Mouse (Mus musculus): ENCODE data around the gene Serpinf2. TPM values are rescaled to one million over a fixed set of nuclear protein-coding genes. Genes with fewer than 3 reads are reported as not detected.

Gene Serpinf2
- polyA plus RNA-seq, 1 experiment from 2014 or later, result not detected

DNA sequence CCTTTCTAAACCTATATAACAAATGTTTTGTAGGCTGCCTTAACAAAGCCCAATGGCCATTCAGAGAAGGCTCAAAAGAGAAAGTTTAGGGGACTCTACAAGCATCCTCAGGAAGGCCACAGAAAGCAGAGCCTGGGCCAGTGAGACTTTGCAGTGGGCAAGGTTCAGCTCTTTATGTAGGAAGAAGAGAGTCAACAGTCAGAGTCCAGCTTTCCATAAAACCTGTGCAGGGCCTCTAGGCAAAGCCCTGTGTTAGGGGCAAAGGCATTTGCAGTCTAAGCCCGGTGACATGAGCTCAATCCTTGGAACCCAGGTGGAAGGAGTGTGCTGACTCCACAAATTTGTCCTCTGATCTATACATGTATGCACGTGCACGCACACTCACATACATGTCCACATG lies 14.9 kb downstream of the Serpinf2 start:
- WGBS, result 93% methylated on average over 3 of the region's 3 CpGs
- H3K36me3 ChIP-seq (ENCODE audit: control insufficient read depth, insufficient read depth, low read length), result no peaks in the 10 kb centered on the region
- ATAC-seq (ENCODE audit: low FRiP score), result no peak
- DNase-seq (ENCODE audit: low spot score, missing footprints), result no peak
- H3K9ac ChIP-seq (ENCODE audit: low read length), result no peak overlapping the region
- no peak overlapping the region for H3K4me2 ChIP-seq
- no peak overlapping the region for H3K27ac ChIP-seq (ENCODE audit: low read depth, low read length)
- peaks cover 5% of the 10 kb centered on the region; the same call in 1 of the 2 replicates for H3K4me1 ChIP-seq (ENCODE audit: control insufficient read depth, insufficient read depth, low read length)
- H3K4me3 ChIP-seq (ENCODE audit: low read depth, low read length), result no peak overlapping the region
- H3K9me3 ChIP-seq (ENCODE audit: control insufficient read depth, low read length), result no peaks in the 10 kb centered on the region
- no peaks in the 10 kb centered on the region for H3K27me3 ChIP-seq (ENCODE audit: control insufficient read depth, insufficient read depth, low read length)

DNA sequence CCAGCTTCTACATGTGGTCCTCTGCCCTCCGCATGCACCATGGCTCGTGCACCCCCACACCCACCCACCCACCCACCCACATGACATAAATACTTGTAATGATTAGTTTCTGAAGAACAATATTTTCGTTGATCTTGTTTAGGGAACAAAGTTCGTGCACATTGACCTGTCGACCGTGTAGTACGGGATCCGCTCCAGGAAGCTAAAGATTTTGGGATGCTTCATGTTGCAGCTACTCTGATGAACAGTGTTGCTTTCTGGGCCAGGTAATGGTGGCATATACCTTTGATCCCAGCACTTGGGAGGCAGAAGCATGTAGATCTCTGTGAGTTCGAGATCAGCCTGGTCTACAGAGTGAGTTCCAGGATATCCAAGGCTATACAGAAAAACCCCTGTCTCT lies 15.4 kb downstream of the Serpinf2 start:
- no peak overlapping the region for H3K27ac ChIP-seq (ENCODE audit: low read depth, low read length)
- 90% methylated on average over 9 of the region's 9 CpGs for WGBS
- no peak for ATAC-seq (ENCODE audit: low FRiP score)
- no peak overlapping the region for H3K4me2 ChIP-seq
- H3K9me3 ChIP-seq (ENCODE audit: control insufficient read depth, low read length), result no peaks in the 10 kb centered on the region
- no peak overlapping the region for H3K4me3 ChIP-seq (ENCODE audit: low read depth, low read length)
- DNase-seq (ENCODE audit: low spot score, missing footprints), result no peak
- H3K9ac ChIP-seq (ENCODE audit: low read length), result no peak overlapping the region
- H3K4me1 ChIP-seq (ENCODE audit: control insufficient read depth, insufficient read depth, low read length), result peaks cover 5% of the 10 kb centered on the region; the same call in 1 of the 2 replicates
- H3K36me3 ChIP-seq (ENCODE audit: control insufficient read depth, insufficient read depth, low read length), result no peaks in the 10 kb centered on the region
- no peaks in the 10 kb centered on the region for H3K27me3 ChIP-seq (ENCODE audit: control insufficient read depth, insufficient read depth, low read length)

DNA sequence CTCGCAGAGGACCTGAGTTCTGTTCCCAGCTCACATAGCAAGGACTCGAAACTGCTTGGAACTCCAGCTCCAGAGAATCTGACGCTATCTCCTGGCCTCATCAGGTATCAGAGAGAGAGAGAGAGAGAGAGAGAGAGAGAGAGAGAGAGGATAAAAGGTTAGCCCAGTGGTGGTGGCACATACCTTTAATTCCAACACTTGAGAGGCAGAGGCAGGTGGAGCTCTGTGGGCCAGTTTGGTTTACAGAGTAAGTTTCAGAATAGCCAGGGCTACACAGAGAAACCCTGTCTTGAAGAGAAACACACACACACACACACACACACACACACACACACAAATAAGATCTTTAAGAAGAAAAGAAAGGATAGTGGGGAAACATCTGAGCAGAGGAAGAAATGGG lies 16.3 kb downstream of the Serpinf2 start:
- no peak overlapping the region for H3K4me2 ChIP-seq
- WGBS, result 84% methylated on average over 3 of the region's 3 CpGs
- H3K27ac ChIP-seq (ENCODE audit: low read depth, low read length), result no peak overlapping the region

DNA sequence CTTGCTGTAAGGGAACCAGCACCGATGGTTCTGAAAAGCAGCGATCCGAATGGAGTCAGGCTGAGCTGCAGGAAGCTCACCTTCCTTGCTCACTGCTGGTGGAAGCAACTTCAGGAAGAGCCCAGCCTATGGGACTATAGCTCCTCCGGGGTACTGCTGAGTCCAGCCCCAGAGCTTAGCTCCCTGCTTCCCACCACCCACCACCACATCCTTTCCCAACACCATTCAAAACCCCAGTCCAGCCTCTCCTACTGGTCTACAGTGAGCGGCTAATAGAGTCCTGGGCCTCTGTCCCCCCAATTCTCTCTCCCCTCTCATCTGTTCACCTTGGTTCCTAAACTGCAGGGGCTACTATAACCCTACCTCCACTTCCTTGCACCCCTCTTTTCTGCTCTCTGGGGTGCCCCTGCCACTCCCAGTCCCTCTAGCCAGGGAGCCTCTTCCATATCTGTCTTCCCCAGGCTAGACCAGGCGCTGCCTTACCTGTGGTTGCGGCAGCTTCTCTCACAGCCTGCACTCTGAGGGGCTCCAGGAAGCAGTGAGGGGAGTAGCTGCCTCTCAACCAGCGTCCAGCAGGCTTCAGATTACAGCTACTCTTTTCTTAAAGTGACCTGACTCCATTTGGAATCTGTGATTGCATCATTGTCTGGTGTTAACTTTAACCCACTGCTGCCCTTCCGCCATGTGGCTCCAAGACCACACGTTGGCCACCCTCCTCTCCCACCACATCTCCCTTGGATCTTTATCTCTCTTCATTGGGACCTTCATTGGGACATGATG lies 17.2 kb downstream of the Serpinf2 start, which contains the start of gene Serpinf1:
Serpinf1 (minus strand) TSS at position 689 of the 780 bp plus-strand sequence.
- WGBS, result 63% methylated on average over 10 of the region's 10 CpGs
- Histone ChIP-seq H3K9ac (ENCODE audit: low read length) (0 out of 2 replicates have a peak within 1 kb of the TSS, but pooled peaks have one; percentile 12), H3K27ac (ENCODE audit: low read depth, low read length) (no peak within 1 kb of the TSS), H3K36me3 (ENCODE audit: control insufficient read depth, insufficient read depth, low read length) (no peaks in the 10 kb centered on the region), H3K4me2 (no peak within 1 kb of the TSS), H3K4me3 (ENCODE audit: low read depth, low read length) (no peak within 1 kb of the TSS), H3K27me3 (ENCODE audit: control insufficient read depth, insufficient read depth, low read length) (no peaks in the 10 kb centered on the region), H3K9me3 (ENCODE audit: control insufficient read depth, low read length) (no peaks in the 10 kb centered on the region), H3K4me1 (ENCODE audit: control insufficient read depth, insufficient read depth, low read length) (peaks cover 5% of the 10 kb centered on the region; the same call in 1 of the 2 replicates)
- ATAC-seq (ENCODE audit: low FRiP score) (no peak), DNase-seq (ENCODE audit: low spot score, missing footprints) (peak; percentile 82)

More for the DNA sequence above, 16.3 kb downstream of the Serpinf2 start:
- Histone ChIP-seq H3K4me3 (ENCODE audit: low read depth, low read length) (no peak overlapping the region), H3K9me3 (ENCODE audit: control insufficient read depth, low read length) (no peaks in the 10 kb centered on the region), H3K36me3 (ENCODE audit: control insufficient read depth, insufficient read depth, low read length) (no peaks in the 10 kb centered on the region), H3K27me3 (ENCODE audit: control insufficient read depth, insufficient read depth, low read length) (no peaks in the 10 kb centered on the region), H3K9ac (ENCODE audit: low read length) (no peak overlapping the region), H3K4me1 (ENCODE audit: control insufficient read depth, insufficient read depth, low read length) (peaks cover 5% of the 10 kb centered on the region; the same call in 1 of the 2 replicates)
- DNase-seq (ENCODE audit: low spot score, missing footprints) (peak; percentile 28), ATAC-seq (ENCODE audit: low FRiP score) (no peak)

DNA sequence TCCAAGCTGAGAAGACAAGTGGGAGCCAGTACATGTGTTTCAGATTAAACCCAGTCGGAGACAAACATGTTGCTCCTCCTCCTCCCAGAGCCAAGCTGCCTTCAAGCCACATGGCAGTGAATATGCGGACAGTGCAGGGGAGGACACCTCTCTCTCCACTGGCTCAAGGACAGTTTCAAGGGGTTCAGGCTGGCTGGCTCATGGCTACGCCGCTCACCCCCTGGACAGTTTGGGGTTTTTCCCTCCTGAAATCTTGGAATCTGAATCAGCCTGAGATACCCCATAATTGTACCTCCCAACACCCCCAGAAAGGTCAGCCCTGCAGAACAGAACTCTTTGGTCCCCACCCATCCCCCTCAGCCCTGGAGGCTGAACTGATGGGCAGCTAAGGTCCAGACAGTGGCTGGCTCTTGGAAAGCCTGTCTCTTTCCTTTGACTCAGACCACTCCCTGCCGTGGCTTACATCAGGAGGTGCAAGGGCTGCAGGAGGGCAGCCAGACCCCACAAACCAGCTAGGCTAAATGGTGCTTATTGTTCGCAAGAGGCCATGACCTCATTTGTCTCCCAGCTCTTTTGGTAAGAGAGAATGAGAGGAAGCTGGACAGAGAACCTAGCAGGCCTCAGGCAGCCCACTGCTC lies 17.9 kb downstream of the Serpinf2 start:
- Histone ChIP-seq H3K9me3 (ENCODE audit: control insufficient read depth, low read length) (no peaks in the 10 kb centered on the region), H3K4me3 (ENCODE audit: low read depth, low read length) (no peak overlapping the region), H3K4me2 (no peak overlapping the region), H3K27me3 (ENCODE audit: control insufficient read depth, insufficient read depth, low read length) (no peaks in the 10 kb centered on the region), H3K36me3 (ENCODE audit: control insufficient read depth, insufficient read depth, low read length) (no peaks in the 10 kb centered on the region), H3K4me1 (ENCODE audit: control insufficient read depth, insufficient read depth, low read length) (peaks cover 5% of the 10 kb centered on the region; the same call in 1 of the 2 replicates), H3K27ac (ENCODE audit: low read depth, low read length) (no peak overlapping the region), H3K9ac (ENCODE audit: low read length) (0 out of 2 replicates have a peak overlapping the region, but pooled peaks have one; percentile 12)
- ATAC-seq (ENCODE audit: low FRiP score) (no peak), DNase-seq (ENCODE audit: low spot score, missing footprints) (peak; percentile 87)
- WGBS, result 45% methylated on average over 6 of the region's 6 CpGs

DNA sequence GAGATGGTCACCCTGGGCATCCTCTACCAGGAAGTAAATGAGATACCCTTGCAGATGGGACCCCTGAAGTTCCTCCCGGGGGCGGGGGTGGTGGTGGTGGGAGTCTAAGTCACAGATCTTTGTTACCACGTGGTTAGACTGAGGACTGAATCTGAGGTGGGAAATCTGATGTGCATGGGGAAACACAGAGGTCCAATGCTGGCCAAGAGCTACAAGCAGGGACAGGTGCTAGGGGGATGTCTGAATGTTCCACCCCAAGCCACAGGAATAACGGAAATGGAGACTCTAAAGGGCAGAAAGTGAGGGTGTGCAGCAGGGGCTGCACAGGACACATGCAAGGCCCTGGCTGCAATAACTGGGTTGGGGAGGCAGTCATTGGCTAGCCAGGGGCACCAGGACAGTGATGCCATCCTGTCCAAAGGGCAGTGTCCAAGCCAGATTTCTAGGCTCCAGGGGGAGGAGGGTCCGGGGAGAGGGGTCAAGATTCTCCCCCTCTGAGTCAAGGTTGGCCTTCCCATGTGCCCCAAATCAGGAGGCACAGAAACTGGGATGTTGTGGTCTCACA lies 18.5 kb downstream of the Serpinf2 start:
- H3K27me3 ChIP-seq (ENCODE audit: control insufficient read depth, insufficient read depth, low read length), result no peaks in the 10 kb centered on the region
- H3K27ac ChIP-seq (ENCODE audit: low read depth, low read length), result no peak overlapping the region
- H3K4me2 ChIP-seq, result no peak overlapping the region
- no peak overlapping the region for H3K4me3 ChIP-seq (ENCODE audit: low read depth, low read length)
- DNase-seq (ENCODE audit: low spot score, missing footprints) (peak; percentile 33), ATAC-seq (ENCODE audit: low FRiP score) (no peak)
- H3K9ac ChIP-seq (ENCODE audit: low read length), result no peak overlapping the region
- H3K9me3 ChIP-seq (ENCODE audit: control insufficient read depth, low read length), result no peaks in the 10 kb centered on the region
- 77% methylated on average over 5 of the region's 5 CpGs for WGBS
- no peaks in the 10 kb centered on the region for H3K36me3 ChIP-seq (ENCODE audit: control insufficient read depth, insufficient read depth, low read length)
- H3K4me1 ChIP-seq (ENCODE audit: control insufficient read depth, insufficient read depth, low read length), result peaks cover 5% of the 10 kb centered on the region; the same call in 1 of the 2 replicates

DNA sequence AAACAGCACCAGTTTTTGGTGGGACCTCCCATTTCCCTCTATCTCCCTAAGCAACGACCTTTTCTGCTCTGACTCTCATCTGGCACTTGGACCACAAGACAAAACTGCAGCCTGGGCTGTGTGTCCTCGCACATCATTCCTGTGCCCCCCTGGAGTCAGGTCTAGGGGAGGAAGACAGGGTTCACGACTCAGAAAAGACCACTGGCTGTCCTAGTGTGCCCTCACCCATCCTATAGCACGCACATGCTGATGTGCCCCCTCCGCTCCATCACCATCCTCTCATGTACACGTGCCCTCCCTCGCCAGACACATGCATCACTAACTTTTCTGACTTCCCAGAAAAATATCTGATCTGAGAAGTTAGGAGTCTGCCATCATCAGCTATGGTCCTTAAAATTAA lies 19.4 kb downstream of the Serpinf2 start:
- Histone ChIP-seq H3K36me3 (ENCODE audit: control insufficient read depth, insufficient read depth, low read length) (no peaks in the 10 kb centered on the region), H3K27ac (ENCODE audit: low read depth, low read length) (no peak overlapping the region), H3K4me3 (ENCODE audit: low read depth, low read length) (no peak overlapping the region), H3K4me1 (ENCODE audit: control insufficient read depth, insufficient read depth, low read length) (peaks cover 5% of the 10 kb centered on the region; the same call in 1 of the 2 replicates), H3K9ac (ENCODE audit: low read length) (no peak overlapping the region), H3K9me3 (ENCODE audit: control insufficient read depth, low read length) (no peaks in the 10 kb centered on the region), H3K4me2 (no peak overlapping the region), H3K27me3 (ENCODE audit: control insufficient read depth, insufficient read depth, low read length) (no peaks in the 10 kb centered on the region)
- ATAC-seq (ENCODE audit: low FRiP score) (no peak), DNase-seq (ENCODE audit: low spot score, missing footprints) (no peak)
- WGBS, result 81% methylated on average over 7 of the region's 7 CpGs

DNA sequence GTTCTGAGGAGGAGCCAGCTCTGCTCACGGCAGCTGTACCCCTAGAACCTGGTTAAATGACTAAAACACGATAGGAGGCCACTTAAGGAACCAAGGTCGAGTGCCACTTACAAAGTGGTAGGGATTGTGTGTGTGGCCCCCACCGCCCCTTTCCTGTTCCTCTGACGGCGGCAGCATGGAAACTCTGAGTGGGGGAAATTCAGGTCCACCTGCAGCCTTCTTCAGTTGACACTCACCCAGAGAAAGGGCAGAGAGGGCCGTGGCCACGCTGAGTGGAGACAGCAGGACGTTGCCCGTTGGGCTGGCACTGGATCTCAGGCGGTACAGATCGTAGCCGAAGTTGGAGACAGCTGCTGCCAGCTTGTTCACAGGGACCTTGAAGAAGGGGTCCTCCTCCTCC lies 23.4 kb downstream of the Serpinf2 start:
- H3K9ac ChIP-seq (ENCODE audit: low read length), result no peak overlapping the region
- no peaks in the 10 kb centered on the region for H3K9me3 ChIP-seq (ENCODE audit: control insufficient read depth, low read length)
- no peaks in the 10 kb centered on the region for H3K36me3 ChIP-seq (ENCODE audit: control insufficient read depth, insufficient read depth, low read length)
- H3K4me1 ChIP-seq (ENCODE audit: control insufficient read depth, insufficient read depth, low read length), result no peaks in the 10 kb centered on the region
- H3K27ac ChIP-seq (ENCODE audit: low read depth, low read length), result no peak overlapping the region
- peak; percentile 19 for DNase-seq (ENCODE audit: low spot score, missing footprints)
- H3K4me2 ChIP-seq, result no peak overlapping the region
- no peaks in the 10 kb centered on the region for H3K27me3 ChIP-seq (ENCODE audit: control insufficient read depth, insufficient read depth, low read length)
- ATAC-seq (ENCODE audit: low FRiP score), result no peak
- WGBS, result 93% methylated on average over 13 of the region's 13 CpGs
- no peak overlapping the region for H3K4me3 ChIP-seq (ENCODE audit: low read depth, low read length)

DNA sequence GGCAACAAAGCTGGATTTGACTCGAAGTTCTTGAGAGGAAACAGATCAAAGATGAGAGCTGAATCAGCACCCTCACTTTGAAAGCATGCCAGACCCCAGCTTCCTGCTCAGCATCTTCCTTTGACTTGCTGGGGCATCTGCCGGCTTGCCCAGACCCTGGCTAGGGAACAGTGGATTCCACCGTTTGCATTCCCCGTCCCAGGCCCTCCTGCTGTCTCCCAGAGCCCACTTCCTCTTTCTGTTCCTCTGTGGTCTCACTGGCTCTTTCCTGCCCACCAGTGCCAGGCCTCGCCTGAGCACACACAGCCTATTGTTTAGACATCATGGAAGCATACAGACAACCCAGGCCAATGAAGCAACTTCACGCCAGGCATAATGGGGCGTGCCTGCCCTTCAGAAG lies 24.3 kb downstream of the Serpinf2 start:
- DNase-seq (ENCODE audit: low spot score, missing footprints) (no peak), ATAC-seq (ENCODE audit: low FRiP score) (no peak)
- Histone ChIP-seq H3K27me3 (ENCODE audit: control insufficient read depth, insufficient read depth, low read length) (no peaks in the 10 kb centered on the region), H3K36me3 (ENCODE audit: control insufficient read depth, insufficient read depth, low read length) (no peaks in the 10 kb centered on the region), H3K4me1 (ENCODE audit: control insufficient read depth, insufficient read depth, low read length) (no peaks in the 10 kb centered on the region), H3K27ac (ENCODE audit: low read depth, low read length) (no peak overlapping the region), H3K9ac (ENCODE audit: low read length) (no peak overlapping the region), H3K9me3 (ENCODE audit: control insufficient read depth, low read length) (no peaks in the 10 kb centered on the region), H3K4me3 (ENCODE audit: low read depth, low read length) (no peak overlapping the region), H3K4me2 (no peak overlapping the region)
- 63% methylated on average over 7 of the region's 7 CpGs for WGBS
